29 mouse cellular contexts compared by ENCODE assay signal in genomic region chr2:125924554-125924953, GRCm38 (mm10).
"Had no signal": no experiment of that assay in that cellular context is flagged by ENCODE, and none has a peak within 500 bp of the region (broad histone marks: within the 10 kb centered on the region; RNA-seq: fewer than 3 reads in every experiment).

No protein-coding gene starts in this region.

- H3K9ac ChIP-seq: heart, embryonic 12.5 days; heart, embryonic 13.5 days; heart, embryonic 15.5 days; hindbrain, embryonic 12.5 days; hindbrain, embryonic 13.5 days; hindbrain, embryonic 14.5 days; hindbrain, embryonic 15.5 days; intestine, embryonic 15.5 days; kidney, embryonic 15.5 days had no signal

- H3K27ac ChIP-seq: heart, embryonic 13.5 days; heart, embryonic 15.5 days; hindbrain, embryonic 10.5 days; hindbrain, embryonic 12.5 days; hindbrain, embryonic 13.5 days; hindbrain, embryonic 14.5 days; hindbrain, embryonic 15.5 days; hindbrain, postnatal 0 days; intestine, embryonic 15.5 days; kidney, embryonic 15.5 days; kidney, postnatal 0 days; left cerebral cortex, adult 2 months had no signal

- H3K36me3 ChIP-seq: heart, embryonic 15.5 days; hindbrain, embryonic 12.5 days; hindbrain, embryonic 13.5 days; hindbrain, embryonic 15.5 days; intestine, embryonic 15.5 days had no signal

- H3K27me3 ChIP-seq: heart, embryonic 12.5 days; heart, embryonic 13.5 days; heart, embryonic 15.5 days; hindbrain, embryonic 12.5 days; hindbrain, embryonic 13.5 days; hindbrain, embryonic 15.5 days; intestine, embryonic 15.5 days; kidney, embryonic 15.5 days had no signal

- H3K4me3 ChIP-seq: heart, embryonic 12.5 days; heart, embryonic 13.5 days; heart, embryonic 15.5 days; hindbrain, embryonic 10.5 days; hindbrain, embryonic 12.5 days; hindbrain, embryonic 13.5 days; hindbrain, embryonic 15.5 days; intestine, embryonic 15.5 days; kidney, embryonic 15.5 days; left cerebral cortex, adult 2 months had no signal

- H3K4me1 ChIP-seq: hindbrain, embryonic 12.5 days; hindbrain, embryonic 13.5 days; hindbrain, embryonic 15.5 days; intestine, embryonic 15.5 days; kidney, embryonic 15.5 days had no signal

- DNase-seq: heart, postnatal 10 days; heart, postnatal 14 days; heart, postnatal 36 days; heart, postnatal 4 days; kidney, adult 11 months; kidney, adult 18-20 months; kidney, adult 2 months; kidney, adult 8-10 months; kidney, adult 9 months; kidney, postnatal 10 days; kidney, postnatal 14 days; kidney, postnatal 25 days; kidney, postnatal 36 days; kidney, postnatal 4 days; layer of hippocampus, adult 9-11 months; layer of hippocampus, postnatal 36 days had no signal
